Mouse (Mus musculus): ENCODE results near the gene Taf1b.

Taf1b gene

DNA sequence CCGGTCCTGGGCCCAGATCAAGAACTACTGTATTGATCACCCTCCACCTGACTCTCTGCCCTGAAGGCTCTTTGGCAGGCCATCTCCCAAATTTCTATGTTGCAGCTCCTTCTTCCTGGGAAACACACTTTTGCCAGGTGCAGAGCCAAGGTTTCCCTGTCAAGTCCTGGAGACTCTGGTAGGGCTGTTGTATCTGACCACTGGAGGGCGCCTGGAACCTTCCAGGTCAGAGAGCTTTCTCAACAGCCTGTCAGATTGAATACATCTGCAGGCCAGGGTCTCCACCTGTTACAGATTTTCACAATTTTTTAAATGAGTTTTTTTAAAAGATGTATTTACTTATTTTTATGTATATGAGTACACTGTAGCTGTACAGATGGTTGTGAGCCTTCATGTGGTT is 105.1 kb downstream of the Taf1b start:
- peak in 1 of 2 experiments; percentile 69 for DNase-seq (ENCODE audit: low spot score in 2 of 2)

DNA sequence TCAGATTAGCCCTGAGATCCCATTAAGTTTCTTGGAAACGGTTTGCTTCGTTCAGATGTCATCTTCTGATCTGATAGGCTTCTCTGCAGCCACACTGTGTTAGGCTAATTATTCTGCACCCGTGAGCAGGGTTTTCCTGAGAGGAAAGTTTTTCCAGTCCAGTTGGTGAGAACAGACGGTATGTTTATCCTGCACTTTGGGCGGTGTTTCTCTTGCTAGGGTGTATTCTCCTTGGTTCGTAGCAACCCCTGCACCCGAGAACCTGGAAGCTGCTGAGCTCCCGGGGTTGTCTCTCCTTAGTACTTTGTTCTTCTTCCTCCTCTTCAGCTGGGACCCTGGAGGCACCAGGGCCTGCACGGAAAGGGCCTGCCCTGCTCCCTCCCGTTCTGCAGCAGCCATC is 108.0 kb downstream of the Taf1b start:
- DNase-seq (ENCODE audit: low spot score in 2 of 2) = no peak
